Mouse (Mus musculus) ES-E14 (cell line): ENCODE measurements around the gene Polr2h. TPM values are rescaled to one million over a fixed set of nuclear protein-coding genes. Genes with fewer than 3 reads are reported as not detected.

Experiments
- DNase-seq: peaks from one replicate; pipeline ENCODE4 v3.0.0-alpha.2; 2013; ENCODE audit warnings: low read depth, low spot score
- H3K27ac ChIP-seq: 2 replicates; pipeline ENCODE4 v1.5.1; 2012; ENCODE audit warnings: low read depth, mild to moderate bottlenecking, low read length, moderate library complexity, mixed read lengths; ENCODE audit not compliant: poor library complexity, insufficient read depth, severe bottlenecking
- H3K36me3 ChIP-seq: 2 replicates; pipeline ENCODE4 v1.6.1; 2012; ENCODE audit warnings: mild to moderate bottlenecking, low read length, moderate library complexity, mixed read lengths; ENCODE audit not compliant: control insufficient read depth, poor library complexity, insufficient read depth, severe bottlenecking
- H3K4me1 ChIP-seq, 2 experiments: fragments of 150-350 bp in 1 of 2; sonication (generic) in 1 of 2; 2 replicates each; pipeline ENCODE4 v1.6.1; 2012; ENCODE audit warnings: low read length in 2 of 2, mild to moderate bottlenecking in 1 of 2, mixed read lengths in 1 of 2; ENCODE audit not compliant: control insufficient read depth in 2 of 2, insufficient read depth in 2 of 2, poor library complexity in 1 of 2
- H3K4me3 ChIP-seq, 2 experiments: fragments of 150-350 bp in 1 of 2; sonication (generic) in 1 of 2; 2 replicates each; pipeline ENCODE4 v1.5.1; 2012; ENCODE audit warnings: low read length in 2 of 2, low read depth in 1 of 2, mild to moderate bottlenecking in 1 of 2, mixed read lengths in 1 of 2; ENCODE audit not compliant: insufficient read depth in 1 of 2, poor library complexity in 1 of 2, severe bottlenecking in 1 of 2
- H3K9ac ChIP-seq: 2 replicates; pipeline ENCODE4 v1.6.1; 2012; ENCODE audit warnings: low read depth, mild to moderate bottlenecking, low read length, mixed read lengths; ENCODE audit not compliant: poor library complexity, insufficient read depth, severe bottlenecking
- H3K9me3 ChIP-seq: fragments of 150-350 bp; sonication (generic); 2 replicates; pipeline ENCODE4 v1.6.1; 2012; ENCODE audit warnings: low read depth, mild to moderate bottlenecking, low read length; ENCODE audit not compliant: control insufficient read depth, insufficient read depth
- CHD2 ChIP-seq: IDR thresholded peaks from 2 replicates; pipeline ENCODE4 v1.6.1; 2014; ENCODE audit warnings: mild to moderate bottlenecking, low read depth, low read length, inconsistent platforms
- HCFC1 ChIP-seq: IDR thresholded peaks from 2 replicates; pipeline ENCODE4 v1.6.1; 2012; ENCODE audit warnings: low read length, inconsistent platforms, borderline replicate concordance; ENCODE audit not compliant: insufficient read depth
- MAFK ChIP-seq: IDR thresholded peaks from 2 replicates; pipeline ENCODE4 v1.6.1; 2014; ENCODE audit warnings: mild to moderate bottlenecking, low read depth, low read length, inconsistent platforms; ENCODE audit not compliant: insufficient read depth
- ZC3H11A ChIP-seq: IDR thresholded peaks from 2 replicates; pipeline ENCODE4 v1.6.1; 2012; ENCODE audit warnings: low read depth, mild to moderate bottlenecking, inconsistent platforms, low read length, borderline replicate concordance
- ZNF384 ChIP-seq: IDR thresholded peaks from 2 replicates; pipeline ENCODE4 v1.6.1; 2012; ENCODE audit warnings: low read depth, low read length, inconsistent platforms
- in situ Hi-C, 2 experiments: fragments of 600-800 bp; cut with MboI; formaldehyde crosslinking; loops; one replicate each; pipeline ENCODE4 v1.15.1; 2025; ENCODE audit warnings: low sequenced_read_pairs in 2 of 2, inconsistent platforms in 1 of 2; ENCODE audit not compliant: unreplicated experiment in 2 of 2
- total RNA-seq: library from RNA; depleted of rRNA; stranded (reverse); fragments of 300-350 nt; gene quantifications from 2 replicates; pipeline ENCODE4 v1.2.3, GENCODE M21; 2012

Gene Polr2h
- total RNA-seq, 1 experiment = 125 TPM

- H3K36me3 ChIP-seq = peaks cover 42% of the 10 kb centered on the region
- peaks cover 1 to 20% of the 10 kb centered on the region in 2 experiments; a peak in 3 of 4 replicates for H3K4me1 ChIP-seq
- TF ChIP-seq ZNF384 = peak; percentile 75; the same call in 1 of the 2 replicates
- TF ChIP-seq HCFC1 = no peak
- H3K9me3 ChIP-seq = no peaks in the 10 kb centered on the region
- H3K27ac ChIP-seq = no peak overlapping the region; the same call in 1 of the 2 replicates
- in situ Hi-C loops = no loop called here
- H3K4me3 ChIP-seq = no peak overlapping the region
- DNase-seq = no peak
- no peak overlapping the region for H3K9ac ChIP-seq
These were observed 25.8 kb upstream of the Polr2h start for GRCm38 (mm10) chr16:20691617-20692016.

DNA sequence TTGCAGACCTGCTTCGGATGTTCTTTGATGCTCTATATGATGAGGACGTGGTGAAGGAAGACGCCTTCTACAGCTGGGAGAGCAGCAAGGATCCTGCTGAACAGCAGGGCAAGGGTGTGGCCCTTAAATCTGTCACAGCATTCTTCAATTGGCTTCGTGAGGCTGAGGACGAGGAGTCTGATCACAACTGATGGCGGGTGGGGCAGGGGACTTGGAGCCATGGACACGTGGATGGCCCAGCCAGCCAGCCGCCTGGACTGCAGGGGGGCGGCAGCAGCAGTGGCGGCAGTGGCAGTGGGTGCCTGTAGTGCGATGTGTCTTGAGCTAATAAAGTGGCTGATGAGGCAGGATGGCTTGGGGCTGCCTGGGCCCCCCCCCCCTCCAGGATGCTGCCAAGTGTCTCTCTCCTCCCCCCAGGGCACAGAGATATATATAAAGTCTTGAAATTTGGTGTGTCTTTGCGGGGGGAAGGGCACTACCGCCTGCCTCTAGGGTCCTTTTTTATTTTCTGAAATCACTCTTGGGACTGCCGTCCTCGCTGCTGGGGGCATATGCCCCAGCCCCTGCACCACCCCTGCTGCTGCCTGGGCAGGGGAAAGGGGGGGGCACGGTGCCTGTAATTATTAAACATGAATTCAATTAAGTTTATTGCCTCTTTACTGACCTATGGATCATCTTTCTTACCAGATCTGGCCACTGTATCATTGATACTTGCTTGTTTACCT lies 25.1 kb upstream of the Polr2h start:
- H3K27ac ChIP-seq = no peak overlapping the region
- no peak overlapping the region for H3K9ac ChIP-seq
- H3K36me3 ChIP-seq = peaks cover 35% of the 10 kb centered on the region
- no peaks in the 10 kb centered on the region for H3K9me3 ChIP-seq
- no peak for DNase-seq
- in situ Hi-C loops = no loop called here
- 0 out of 4 replicates have a peak overlapping the region, but pooled peaks of 1 of the 2 experiments have one; percentile 74 for H3K4me3 ChIP-seq
- TF ChIP-seq ZC3H11A (no peak), MAFK (no peak), HCFC1 (no peak), ZNF384 (no peak)
- H3K4me1 ChIP-seq = peaks cover 1 to 20% of the 10 kb centered on the region in 2 experiments; a peak in 3 of 4 replicates

GRCm38 (mm10) chr16:20693111-20693701 lies 24.3 kb upstream of the Polr2h start, which contains the start of gene Fam131a:
Fam131a (plus strand) TSS chr16:20693241.
- TF ChIP-seq ZNF384 (no peak), HCFC1 (no peak), ZC3H11A (no peak), MAFK (no peak), CHD2 (no peak)
- DNase-seq = peak; percentile 65
- H3K9ac ChIP-seq = peak within 1 kb of the TSS; percentile 77
- no peaks in the 10 kb centered on the region for H3K9me3 ChIP-seq
- peaks cover 27% of the 10 kb centered on the region for H3K36me3 ChIP-seq
- in situ Hi-C loops = no loop called here
- peak within 1 kb of the TSS; percentile 32; the same call in 1 of the 2 replicates for H3K27ac ChIP-seq
- peaks cover 0 to 20% of the 10 kb centered on the region in 2 experiments; a peak in 3 of 4 replicates for H3K4me1 ChIP-seq
- peak within 1 kb of the TSS; percentile 74 to 82 for H3K4me3 ChIP-seq

DNA sequence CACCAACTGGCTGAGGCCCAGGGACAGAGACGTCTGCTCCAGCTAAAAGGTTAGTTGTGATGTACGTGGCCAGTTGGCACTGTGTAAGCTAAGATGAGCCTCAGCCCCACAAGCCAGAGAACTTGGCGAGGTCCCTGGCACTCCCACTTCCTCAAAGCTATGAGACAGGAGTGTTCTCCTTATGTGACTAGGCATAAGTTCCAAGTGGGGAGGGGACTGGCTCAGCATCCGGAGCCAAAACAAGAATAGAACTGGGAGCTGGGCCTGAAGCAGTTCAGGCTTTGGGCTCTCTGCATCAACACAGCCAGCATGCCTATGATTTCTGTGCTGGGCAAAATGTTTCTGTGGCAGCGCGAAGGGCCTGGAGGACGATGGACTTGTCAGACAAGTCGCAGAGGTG lies 22.7 kb upstream of the Polr2h start:
- no peaks in the 10 kb centered on the region for H3K9me3 ChIP-seq
- in situ Hi-C loops = no loop called here
- no peak overlapping the region for H3K4me3 ChIP-seq
- H3K4me1 ChIP-seq = peaks cover 0 to 20% of the 10 kb centered on the region in 2 experiments; a peak in 3 of 4 replicates
- H3K27ac ChIP-seq = no peak overlapping the region
- no peak for DNase-seq
- H3K36me3 ChIP-seq = peaks cover 11% of the 10 kb centered on the region
- TF ChIP-seq ZC3H11A = no peak
- no peak for TF ChIP-seq HCFC1
- no peak for TF ChIP-seq MAFK
- no peak for TF ChIP-seq CHD2
- no peak for TF ChIP-seq ZNF384
- H3K9ac ChIP-seq = no peak overlapping the region
